Mouse (Mus musculus): ENCODE data around the gene Spns3. TPM values are rescaled to one million over a fixed set of nuclear protein-coding genes. Genes with fewer than 3 reads are reported as not detected.

Spns3 gene
- polyA plus RNA-seq, 1 experiment from 2014 or later: 0.25 TPM

Other genes with a start within 250 kb of the Spns3 start
- 7.3 and 7.4 TPM in 2 replicates for gene Xaf1, start 248.9 kb downstream of the Spns3 start, polyA plus RNA-seq (2015; fragmentation: Nextera tagmentation; extraction: Ambion mirVana)
- gene Fbxo39, start 236.1 kb downstream of the Spns3 start, polyA plus RNA-seq (2015; fragmentation: Nextera tagmentation; extraction: Ambion mirVana): not detected in 2 replicates
- 17.8 and 22.4 TPM in 2 replicates for gene Tekt1, start 188.1 kb downstream of the Spns3 start, polyA plus RNA-seq (2015; fragmentation: Nextera tagmentation; extraction: Ambion mirVana)
- 133 and 136 TPM in 2 replicates for gene Smtnl2, start 138.8 kb downstream of the Spns3 start, polyA plus RNA-seq (2015; fragmentation: Nextera tagmentation; extraction: Ambion mirVana)
- 0.19 TPM in 1 of 2 replicates, not detected in the other for gene Ggt6, start 115.0 kb downstream of the Spns3 start, polyA plus RNA-seq (2015; fragmentation: Nextera tagmentation; extraction: Ambion mirVana)
- gene Mybbp1a, start 109.2 kb downstream of the Spns3 start, polyA plus RNA-seq (2015; fragmentation: Nextera tagmentation; extraction: Ambion mirVana): 106 and 126 TPM in 2 replicates
- 3.1 and 3.2 TPM in 2 replicates for gene Spns2, start 60.6 kb downstream of the Spns3 start, polyA plus RNA-seq (2015; fragmentation: Nextera tagmentation; extraction: Ambion mirVana)
- gene Ube2g1, start 56.8 kb upstream of the Spns3 start, polyA plus RNA-seq (2015; fragmentation: Nextera tagmentation; extraction: Ambion mirVana): 58.3 and 67.2 TPM in 2 replicates
- 23.9 and 24.4 TPM in 2 replicates for gene Ankfy1, start 139.5 kb upstream of the Spns3 start, polyA plus RNA-seq (2015; fragmentation: Nextera tagmentation; extraction: Ambion mirVana)
- gene Cyb5d2, start 245.6 kb upstream of the Spns3 start, polyA plus RNA-seq (2015; fragmentation: Nextera tagmentation; extraction: Ambion mirVana): 6.6 and 7.4 TPM in 2 replicates
- gene Zzef1, start 245.7 kb upstream of the Spns3 start, polyA plus RNA-seq (2015; fragmentation: Nextera tagmentation; extraction: Ambion mirVana): 9.0 and 9.6 TPM in 2 replicates

Measured in lung, embryonic 16.5 days (tissue).